Comparison of ENCODE assay signal across 9 mouse cellular contexts in the genomic region with DNA sequence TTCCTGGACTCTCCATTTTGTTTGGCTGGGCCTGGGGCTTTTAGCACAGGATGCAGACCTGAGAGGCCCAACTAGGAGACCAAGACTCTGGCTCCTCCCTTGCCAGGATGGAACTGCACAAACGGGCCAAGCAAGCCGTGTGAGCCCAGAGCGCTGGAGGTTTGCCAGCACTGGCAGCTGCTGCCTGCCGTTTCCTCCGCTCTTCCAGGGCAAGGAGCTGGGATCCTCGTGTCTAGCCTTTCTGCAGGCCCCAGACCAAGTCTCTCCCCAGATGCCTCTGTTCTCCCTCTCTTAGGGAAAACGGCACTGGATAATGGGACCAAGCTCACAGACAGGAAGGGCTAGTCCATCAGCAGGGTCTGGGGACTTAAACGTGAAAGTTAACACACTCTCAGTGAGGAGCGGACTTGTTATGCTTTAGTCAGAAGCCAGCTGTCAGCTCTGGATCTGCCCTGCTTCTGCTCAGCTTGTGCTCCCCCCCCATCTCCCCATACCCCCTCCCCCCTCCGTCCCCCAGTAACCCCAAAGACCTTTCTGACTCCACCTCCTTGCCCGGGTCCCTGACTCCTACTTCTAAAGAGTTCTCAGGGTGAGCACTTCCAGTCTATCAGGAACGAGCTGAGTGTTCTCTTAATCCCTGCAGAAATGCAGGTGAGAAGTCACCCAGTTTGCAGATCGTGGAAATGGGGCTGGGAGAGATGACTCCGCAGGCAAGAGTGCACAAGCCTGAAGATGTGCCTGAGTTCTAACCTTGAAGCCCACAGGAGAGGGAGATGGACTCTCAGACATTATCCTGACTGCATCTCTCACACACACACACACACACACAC. TPM values are rescaled to one million over a fixed set of nuclear protein-coding genes. Genes with fewer than 3 reads are reported as not detected.
DNase-seq lines count a peak whose midpoint lies in the region; ATAC-seq and TF ChIP-seq lines count a peak whose summit lies in the region.
"Had no signal": no experiment of that assay in that cellular context is flagged by ENCODE, and none has a peak within 500 bp of the region (broad histone marks: within the 10 kb centered on the region; RNA-seq: fewer than 3 reads in every experiment).

No protein-coding gene starts in this region.

- TF ChIP-seq CTCF in cortical plate, adult 2 months (IDR thresholded peaks at IDR 0.05; ENCODE audit: extremely low read depth, insufficient read depth, low read length) = no peak

- peak overlapping the region; percentile 58 for H3K9ac ChIP-seq in intestine, embryonic 16.5 days (ENCODE audit: low read depth, low read length)
- no peak overlapping the region for H3K9ac ChIP-seq in midbrain, embryonic 14.5 days (replicated peaks; ENCODE audit: low read length)

- no peaks in the 10 kb centered on the region for H3K27me3 ChIP-seq in intestine, embryonic 16.5 days (replicated peaks; ENCODE audit: control insufficient read depth, insufficient read depth, low read length)
- H3K27me3 ChIP-seq in midbrain, embryonic 14.5 days (ENCODE audit: control insufficient read depth, insufficient read depth, low read length) = no peaks in the 10 kb centered on the region
- H3K27me3 ChIP-seq: megakaryocyte, embryonic 14.5 days had no signal

- peak; percentile 53 for DNase-seq in embryo, embryonic 10 days (ENCODE audit: low spot score)
- DNase-seq in embryo, embryonic 9.5 days (ENCODE audit: extremely low spot score) = no peak
- peak; percentile 99 for DNase-seq in heart, adult 11 months
- peak; percentile 67 to 68 for DNase-seq in left cerebral cortex, postnatal 36 days (ENCODE audit: low spot score in 2 of 2)
- peak; percentile 87 for DNase-seq in midbrain, embryonic 14.5 days
- DNase-seq in testis, postnatal 14 days (ENCODE audit: low spot score) = peak; percentile 74

- H3K9me3 ChIP-seq in intestine, embryonic 16.5 days (ENCODE audit: control insufficient read depth, low read length) = no peaks in the 10 kb centered on the region
- no peaks in the 10 kb centered on the region for H3K9me3 ChIP-seq in midbrain, embryonic 14.5 days (ENCODE audit: control insufficient read depth, low read length)
- H3K9me3 ChIP-seq: megakaryocyte, embryonic 14.5 days had no signal

- no peak overlapping the region for H3K4me3 ChIP-seq in cortical plate, adult 2 months (ENCODE audit: insufficient read depth, low read length)
- H3K4me3 ChIP-seq in intestine, embryonic 16.5 days (ENCODE audit: low read length) = no peak overlapping the region
- H3K4me3 ChIP-seq in midbrain, embryonic 14.5 days (replicated peaks; ENCODE audit: low read depth, low read length) = no peak overlapping the region
- H3K4me3 ChIP-seq: megakaryocyte, embryonic 14.5 days had no signal

- TF ChIP-seq POLR2A in cortical plate, adult 2 months (IDR thresholded peaks at IDR 0.05; ENCODE audit: extremely low read depth, insufficient read depth, low read length) = no peak

- intact Hi-C loops in left cerebral cortex, postnatal 36 days (cut with DNase I) = loop anchor here (2.0 kb wide), 1 partner anchor 17 kb away; no protein-coding TSS in a partner anchor

- H3K27ac ChIP-seq in cortical plate, adult 2 months (ENCODE audit: insufficient read depth, low read length) = peak overlapping the region; percentile 17; the same call in 1 of the 2 replicates
- H3K27ac ChIP-seq in intestine, embryonic 16.5 days (ENCODE audit: low read length) = peak overlapping the region; percentile 64
- H3K27ac ChIP-seq in midbrain, embryonic 14.5 days (replicated peaks; ENCODE audit: low read depth, low read length) = peak overlapping the region; percentile 71

- WGBS in intestine, embryonic 16.5 days = 18% methylated on average over 14 of the region's 14 CpGs
- WGBS in midbrain, embryonic 14.5 days = 21% methylated on average over 14 of the region's 14 CpGs

- peak; percentile 80 for ATAC-seq in intestine, embryonic 16.5 days
- peak; percentile 43; the same call in 1 of the 2 replicates for ATAC-seq in midbrain, embryonic 14.5 days (ENCODE audit: low FRiP score, low TSS enrichment)

- peak overlapping the region; percentile 30 for H3K4me2 ChIP-seq in intestine, embryonic 16.5 days (ENCODE audit: low read depth, low read length)
- 0 out of 2 replicates have a peak overlapping the region, but pooled peaks have one; percentile 9 for H3K4me2 ChIP-seq in midbrain, embryonic 14.5 days (ENCODE audit: low read length)

- H3K4me1 ChIP-seq in cortical plate, adult 2 months (ENCODE audit: control insufficient read depth, insufficient read depth, low read length) = peaks cover 2% of the 10 kb centered on the region; the same call in 1 of the 2 replicates
- H3K4me1 ChIP-seq in intestine, embryonic 16.5 days (ENCODE audit: control insufficient read depth, insufficient read depth, low read length) = peaks cover 14% of the 10 kb centered on the region
- peaks cover 16% of the 10 kb centered on the region for H3K4me1 ChIP-seq in midbrain, embryonic 14.5 days (ENCODE audit: control insufficient read depth, insufficient read depth, low read length)

- no peaks in the 10 kb centered on the region for H3K36me3 ChIP-seq in intestine, embryonic 16.5 days (ENCODE audit: control insufficient read depth, insufficient read depth, low read length)
- H3K36me3 ChIP-seq in midbrain, embryonic 14.5 days (ENCODE audit: control insufficient read depth, insufficient read depth, low read length) = no peaks in the 10 kb centered on the region

RNA-seq across cellular contexts. Expression of gene Tex2, which starts 45.0 kb away (rescaled TPM):
- polyA plus RNA-seq in cortical plate, adult 2 months (2012; rRNA removed) = 57.3 and 58.2 TPM in 2 replicates
- 11.7 and 14.2 TPM in 2 replicates for polyA plus RNA-seq in intestine, embryonic 16.5 days (2015; fragmentation: Nextera tagmentation; extraction: Ambion mirVana)
- 100 to 1,000 TPM; 102 to 112 TPM for total RNA-seq in left cerebral cortex, postnatal 36 days (2021)
- polyA plus RNA-seq in midbrain, embryonic 14.5 days (2014; fragmentation: Nextera tagmentation; extraction: Ambion mirVana) = 27.3 and 29.1 TPM in 2 replicates

Comparison
In these comparisons a context has a peak if more than half of its experiments do, and no peak if none do; other contexts are left out.
1. H3K27ac ChIP-seq: peak in every context shown above with its lines; median percentile 71 in midbrain, embryonic 14.5 days; 64 in intestine, embryonic 16.5 days; 17 in cortical plate, adult 2 months.